Mouse (Mus musculus) MEL (cell line): ENCODE measurements around the gene Parva. TPM values are rescaled to one million over a fixed set of nuclear protein-coding genes. Genes with fewer than 3 reads are reported as not detected.

Experiments
- DNase-seq: peaks from one replicate; pipeline ENCODE4 v3.0.0; 2011; ENCODE audit warnings: low read depth, low spot score
- H3K27ac ChIP-seq: 2 replicates; pipeline ENCODE4 v1.5.1; 2012; ENCODE audit warnings: low read depth, mild to moderate bottlenecking, control low read depth, low read length, moderate library complexity; ENCODE audit not compliant: control insufficient read depth
- H3K27me3 ChIP-seq, 2 experiments: fragments of 150-350 bp in 1 of 2; sonication (generic) in 1 of 2; 2 replicates each; pipeline ENCODE4 v1.6.1; 2012; ENCODE audit warnings: low read length in 2 of 2, mild to moderate bottlenecking in 2 of 2, improper control_type of control experiment in 1 of 2, moderate library complexity in 1 of 2; ENCODE audit not compliant: insufficient read depth in 2 of 2, control insufficient read depth in 1 of 2
- H3K36me3 ChIP-seq, 2 experiments: 2 replicates each; pipeline ENCODE4 v1.6.1; 2012 to 2014; ENCODE audit warnings: low read length in 2 of 2, improper control_type of control experiment in 1 of 2, inconsistent platforms in 1 of 2, mild to moderate bottlenecking in 1 of 2; ENCODE audit not compliant: insufficient read depth in 2 of 2, control insufficient read depth in 1 of 2
- H3K4me1 ChIP-seq, 2 experiments: fragments of 150-350 bp in 1 of 2; sonication (generic) in 1 of 2; 2 replicates each; pipeline ENCODE4 v1.6.1; 2012; ENCODE audit warnings: low read length in 2 of 2, improper control_type of control experiment in 1 of 2, mild to moderate bottlenecking in 1 of 2; ENCODE audit not compliant: insufficient read depth in 2 of 2, control insufficient read depth in 1 of 2
- H3K4me3 ChIP-seq, 2 experiments: fragments of 150-350 bp in 1 of 2; sonication (generic) in 1 of 2; 2 replicates each; pipeline ENCODE4 v1.5.1; 2012; ENCODE audit warnings: low read depth in 2 of 2, low read length in 2 of 2, mild to moderate bottlenecking in 2 of 2, moderate library complexity in 2 of 2, control low read depth in 1 of 2, improper control_type of control experiment in 1 of 2; ENCODE audit not compliant: control insufficient read depth in 1 of 2, insufficient read depth in 1 of 2
- H3K79me2 ChIP-seq: 2 replicates; pipeline ENCODE4 v1.6.1; 2012; ENCODE audit warnings: mild to moderate bottlenecking, low read length, moderate library complexity; ENCODE audit not compliant: control insufficient read depth, poor library complexity, insufficient read depth
- H3K9ac ChIP-seq: 2 replicates; pipeline ENCODE4 v1.6.1; 2012; ENCODE audit warnings: low read depth, mild to moderate bottlenecking, control low read depth, low read length, moderate library complexity; ENCODE audit not compliant: control insufficient read depth, poor library complexity, severe bottlenecking
- H3K9me3 ChIP-seq: fragments of 150-350 bp; sonication (generic); replicated peaks from 2 replicates; pipeline ENCODE4 v1.6.1; 2012; ENCODE audit warnings: mild to moderate bottlenecking, low read length, improper control_type of control experiment, moderate library complexity; ENCODE audit not compliant: insufficient read depth
- BHLHE40 ChIP-seq: IDR thresholded peaks from 2 replicates; pipeline ENCODE4 v1.6.1; 2012; ENCODE audit warnings: low read depth, mild to moderate bottlenecking, inconsistent platforms, low read length, improper control_type of control experiment, borderline replicate concordance
- CHD1 ChIP-seq: IDR thresholded peaks from 2 replicates; pipeline ENCODE4 v1.6.1; 2012; ENCODE audit warnings: low read depth, mild to moderate bottlenecking, inconsistent platforms, low read length, improper control_type of control experiment
- CHD2 ChIP-seq: IDR thresholded peaks from 2 replicates; pipeline ENCODE4 v1.6.1; 2011; ENCODE audit warnings: low read length, improper control_type of control experiment
- E2F4 ChIP-seq: IDR thresholded peaks from 2 replicates; pipeline ENCODE4 v1.6.1; 2011; ENCODE audit warnings: low read depth, low read length, improper control_type of control experiment, borderline replicate concordance
- EP300 ChIP-seq, 2 experiments: IDR thresholded peaks; 2 replicates each; pipeline ENCODE4 v1.6.1; 2011; ENCODE audit warnings: improper control_type of control experiment in 2 of 2, low read length in 2 of 2, low read depth in 1 of 2, mild to moderate bottlenecking in 1 of 2
- ETS1 ChIP-seq: IDR thresholded peaks from 2 replicates; pipeline ENCODE4 v1.6.1; 2012; ENCODE audit warnings: low read depth, mild to moderate bottlenecking, inconsistent platforms, low read length, improper control_type of control experiment, moderate library complexity
- GABPA ChIP-seq: IDR thresholded peaks from 2 replicates; pipeline ENCODE4 v1.6.1; 2012; ENCODE audit warnings: low read depth, mild to moderate bottlenecking, inconsistent platforms, low read length, improper control_type of control experiment, moderate library complexity
- GATA1 ChIP-seq: IDR thresholded peaks from 2 replicates; pipeline ENCODE4 v1.6.1; 2011; ENCODE audit warnings: low read depth, low read length, improper control_type of control experiment
- KAT2A ChIP-seq: conservative IDR thresholded peaks from 2 replicates; pipeline ENCODE4 v1.6.1; 2012; ENCODE audit warnings: low read depth, low read length, improper control_type of control experiment, inconsistent platforms
- MAFK ChIP-seq: IDR thresholded peaks from 2 replicates; pipeline ENCODE4 v1.6.1; 2011; ENCODE audit warnings: low read depth, mild to moderate bottlenecking, low read length, improper control_type of control experiment, borderline replicate concordance
- MAZ ChIP-seq: IDR thresholded peaks from 2 replicates; pipeline ENCODE4 v1.6.1; 2012; ENCODE audit warnings: low read depth, mild to moderate bottlenecking, inconsistent platforms, low read length, improper control_type of control experiment
- MXI1 ChIP-seq: IDR thresholded peaks from 2 replicates; pipeline ENCODE4 v1.6.1; 2011; ENCODE audit warnings: mild to moderate bottlenecking, low read depth, low read length, improper control_type of control experiment
- MYB ChIP-seq: IDR thresholded peaks from 2 replicates; pipeline ENCODE4 v1.6.1; 2011; ENCODE audit warnings: mild to moderate bottlenecking, low read depth, low read length, improper control_type of control experiment
- MYC ChIP-seq: IDR thresholded peaks from 2 replicates; pipeline ENCODE4 v1.6.1; 2011; ENCODE audit warnings: low read depth, mild to moderate bottlenecking, low read length, improper control_type of control experiment, moderate library complexity
- NRF1 ChIP-seq: IDR thresholded peaks from 2 replicates; pipeline ENCODE4 v1.6.1; 2014; ENCODE audit warnings: low read depth, mild to moderate bottlenecking, inconsistent platforms, low read length, improper control_type of control experiment, moderate library complexity; ENCODE audit not compliant: poor library complexity, insufficient read depth, severe bottlenecking
- POLR2A ChIP-seq, 2 experiments: IDR thresholded peaks; 2 replicates each; pipeline ENCODE4 v1.6.1; 2011 to 2012; ENCODE audit warnings: low read length in 2 of 2, mild to moderate bottlenecking in 2 of 2, control low read depth in 1 of 2, improper control_type of control experiment in 1 of 2, low read depth in 1 of 2, moderate library complexity in 1 of 2; ENCODE audit not compliant: control insufficient read depth in 1 of 2, insufficient read depth in 1 of 2, poor library complexity in 1 of 2
- POLR2AphosphoS2 ChIP-seq: IDR thresholded peaks from 2 replicates; pipeline ENCODE4 v1.6.1; 2011; ENCODE audit warnings: low read length, improper control_type of control experiment
- RAD21 ChIP-seq: IDR thresholded peaks from 2 replicates; pipeline ENCODE4 v1.6.1; 2011; ENCODE audit warnings: mild to moderate bottlenecking, low read depth, low read length, improper control_type of control experiment
- RCOR1 ChIP-seq: IDR thresholded peaks from 2 replicates; pipeline ENCODE4 v1.6.1; 2012; ENCODE audit warnings: low read depth, mild to moderate bottlenecking, inconsistent platforms, low read length, improper control_type of control experiment
- SIN3A ChIP-seq: IDR thresholded peaks from 2 replicates; pipeline ENCODE4 v1.6.1; 2012; ENCODE audit warnings: low read length, improper control_type of control experiment, inconsistent platforms
- TBP ChIP-seq: IDR thresholded peaks from 2 replicates; pipeline ENCODE4 v1.8.0; 2011; ENCODE audit warnings: low read depth, low read length, improper control_type of control experiment
- TCF12 ChIP-seq: IDR thresholded peaks from 2 replicates; pipeline ENCODE4 v1.6.1; 2014; ENCODE audit warnings: low read depth, mild to moderate bottlenecking, inconsistent platforms, low read length, improper control_type of control experiment, moderate library complexity
- UBTF ChIP-seq: IDR thresholded peaks from 2 replicates; pipeline ENCODE4 v1.6.1; 2012; ENCODE audit warnings: low read depth, mild to moderate bottlenecking, inconsistent platforms, low read length, improper control_type of control experiment, moderate library complexity, borderline replicate concordance; ENCODE audit not compliant: insufficient read depth
- USF1 ChIP-seq: IDR thresholded peaks from 2 replicates; pipeline ENCODE4 v1.6.1; 2014; ENCODE audit warnings: low read depth, mild to moderate bottlenecking, inconsistent platforms, low read length, improper control_type of control experiment, moderate library complexity
- USF2 ChIP-seq, 2 experiments: IDR thresholded peaks; 2 replicates each; pipeline ENCODE4 v1.6.1; 2011 to 2012; ENCODE audit warnings: improper control_type of control experiment in 2 of 2, low read length in 2 of 2, borderline replicate concordance in 1 of 2, inconsistent platforms in 1 of 2, low read depth in 1 of 2, mild to moderate bottlenecking in 1 of 2; ENCODE audit not compliant: insufficient read depth in 1 of 2
- ZKSCAN1 ChIP-seq: IDR thresholded peaks from 2 replicates; pipeline ENCODE4 v1.6.1; 2012; ENCODE audit warnings: low read depth, mild to moderate bottlenecking, inconsistent platforms, low read length, improper control_type of control experiment, moderate library complexity
- ZMIZ1 ChIP-seq: IDR thresholded peaks from 2 replicates; pipeline ENCODE4 v1.6.1; 2012; ENCODE audit warnings: low read depth, mild to moderate bottlenecking, inconsistent platforms, low read length, improper control_type of control experiment, moderate library complexity
- ZNF384 ChIP-seq: IDR thresholded peaks from 2 replicates; pipeline ENCODE4 v1.6.1; 2012; ENCODE audit warnings: low read depth, mild to moderate bottlenecking, inconsistent platforms, low read length, improper control_type of control experiment
- polyA plus RNA-seq, 2 experiments: library from polyadenylated mRNA; stranded (reverse) in 1 of 2; unstranded in 1 of 2; fragments of >175 nt in 1 of 2; fragments of >200 nt in 1 of 2; gene quantifications; 2 replicates each; pipeline versions ENCODE4 v1.2.1 to v1.2.4; 2012; ENCODE audit warnings: low replicate concordance in 2 of 2, low read depth in 1 of 2; ENCODE audit not compliant: insufficient read length in 2 of 2, insufficient read depth in 1 of 2, missing spikeins in 1 of 2
- total RNA-seq: library from RNA; depleted of rRNA; stranded (reverse); fragments of 300-350 nt; gene quantifications from 2 replicates; pipeline ENCODE4 v1.2.3, GENCODE M21; 2012; rRNA removed

Parva gene
- total RNA-seq (not detected in 2 replicates), polyA plus RNA-seq (not detected)

- no peaks in the 10 kb centered on the region for H3K79me2 ChIP-seq
- H3K4me1 ChIP-seq: no peaks in the 10 kb centered on the region
- H3K27me3 ChIP-seq: no peaks in the 10 kb centered on the region
- H3K4me3 ChIP-seq: no peak within 1 kb of the TSS
- H3K9ac ChIP-seq: no peak within 1 kb of the TSS
- TF ChIP-seq ZMIZ1: no peak
- TF ChIP-seq POLR2AphosphoS2: no peak
- TF ChIP-seq SIN3A: no peak
- TF ChIP-seq POLR2A (IDR thresholded peaks at IDR 0.05; ENCODE audit: control insufficient read depth in 1 of 2, insufficient read depth in 1 of 2, low read depth in 1 of 2, low read length in 2 of 2, poor library complexity in 1 of 2): no peak
- TF ChIP-seq USF2 (IDR thresholded peaks at IDR 0.05; ENCODE audit: borderline replicate concordance in 1 of 2, insufficient read depth in 1 of 2, low read depth in 1 of 2, low read length in 2 of 2): no peak
- no peak for TF ChIP-seq ZKSCAN1
- no peak for TF ChIP-seq MAZ
- no peak for TF ChIP-seq USF1
- TF ChIP-seq UBTF: no peak
- TF ChIP-seq ZNF384: no peak
- no peak for TF ChIP-seq CHD1
- no peak for TF ChIP-seq TBP
- TF ChIP-seq TCF12: no peak
- no peak for TF ChIP-seq MYC
- no peak for TF ChIP-seq RCOR1
- no peak within 1 kb of the TSS for H3K27ac ChIP-seq
- H3K36me3 ChIP-seq: no peaks in the 10 kb centered on the region
- no peak for DNase-seq
- H3K9me3 ChIP-seq: no peaks in the 10 kb centered on the region; the same call in 1 of the 2 replicates
These were observed at the start of gene Parva for GRCm38 (mm10) chr7:112427357-112428157. Gene Parva, plus strand, starts transcription at chr7:112427505.

- no peak overlapping the region for H3K4me3 ChIP-seq
- H3K9ac ChIP-seq: no peak overlapping the region
- no peaks in the 10 kb centered on the region for H3K27me3 ChIP-seq
- H3K27ac ChIP-seq: no peak overlapping the region
- H3K36me3 ChIP-seq: no peaks in the 10 kb centered on the region
- H3K79me2 ChIP-seq: no peaks in the 10 kb centered on the region
- DNase-seq: no peak
- TF ChIP-seq MYB (no peak), GABPA (no peak), NRF1 (no peak), MAZ (no peak), BHLHE40 (no peak), ZMIZ1 (no peak), MXI1 (no peak), E2F4 (no peak), EP300 (IDR thresholded peaks at IDR 0.05; ENCODE audit: low read depth in 1 of 2, low read length in 2 of 2) (no peak), POLR2A (IDR thresholded peaks at IDR 0.05; ENCODE audit: control insufficient read depth in 1 of 2, insufficient read depth in 1 of 2, low read depth in 1 of 2, low read length in 2 of 2, poor library complexity in 1 of 2) (no peak), KAT2A (no peak), GATA1 (no peak), RCOR1 (no peak), SIN3A (no peak), RAD21 (no peak), ZNF384 (no peak), MYC (no peak), CHD2 (no peak), ETS1 (no peak), MAFK (no peak)
- H3K9me3 ChIP-seq: no peaks in the 10 kb centered on the region
- H3K4me1 ChIP-seq: no peaks in the 10 kb centered on the region
These were observed 49.2 kb upstream of the Parva start for GRCm38 (mm10) chr7:112378056-112378455.
